Mouse (Mus musculus) olfactory bulb, adult 2 months (tissue): ENCODE measurements around the gene Glt6d1. TPM values are rescaled to one million over a fixed set of nuclear protein-coding genes. Genes with fewer than 3 reads are reported as not detected.

ENCODE experiments used
- H3K27ac ChIP-seq: fragments of 200-500 bp; 2 replicates; pipeline ENCODE4 v1.5.1; 2012; ENCODE audit warnings: low read depth, low read length; ENCODE audit not compliant: insufficient read depth
- H3K4me1 ChIP-seq: fragments of 200-500 bp; 2 replicates; pipeline ENCODE4 v1.6.1; 2012; ENCODE audit warnings: low read length; ENCODE audit not compliant: control insufficient read depth, insufficient read depth
- H3K4me3 ChIP-seq: fragments of 200-500 bp; 2 replicates; pipeline ENCODE4 v1.5.1; 2012; ENCODE audit warnings: mild to moderate bottlenecking, low read depth, low read length, moderate library complexity; ENCODE audit not compliant: insufficient read depth
- CTCF ChIP-seq: fragments of 200-500 bp; IDR thresholded peaks from 2 replicates; pipeline ENCODE4 v1.5.1; 2012; ENCODE audit warnings: low read depth, mild to moderate bottlenecking, low read length, moderate library complexity; ENCODE audit not compliant: insufficient read depth
- POLR2A ChIP-seq: fragments of 200-500 bp; IDR thresholded peaks from 2 replicates; pipeline ENCODE4 v1.6.1; 2012; ENCODE audit warnings: mild to moderate bottlenecking, low read depth, low read length, moderate library complexity; ENCODE audit not compliant: insufficient read depth
- WGBS: fragments of 180-500 bp; shearing (Covaris S2); methylation state at CpG from one replicate; pipeline ENCODE4 v1.1.7; 2018; 5-methylcytosine and 5-hydroxymethylcytosine counted together
- polyA plus RNA-seq: library from polyadenylated mRNA; stranded (reverse); fragments of >200 nt; gene quantifications from 2 replicates; pipeline ENCODE4 v1.2.4, GENCODE M21; 2012; ENCODE audit warnings: low replicate concordance; ENCODE audit not compliant: missing spikeins, insufficient read depth, insufficient read length

The Glt6d1 gene
- polyA plus RNA-seq, 1 experiment = not detected

DNA sequence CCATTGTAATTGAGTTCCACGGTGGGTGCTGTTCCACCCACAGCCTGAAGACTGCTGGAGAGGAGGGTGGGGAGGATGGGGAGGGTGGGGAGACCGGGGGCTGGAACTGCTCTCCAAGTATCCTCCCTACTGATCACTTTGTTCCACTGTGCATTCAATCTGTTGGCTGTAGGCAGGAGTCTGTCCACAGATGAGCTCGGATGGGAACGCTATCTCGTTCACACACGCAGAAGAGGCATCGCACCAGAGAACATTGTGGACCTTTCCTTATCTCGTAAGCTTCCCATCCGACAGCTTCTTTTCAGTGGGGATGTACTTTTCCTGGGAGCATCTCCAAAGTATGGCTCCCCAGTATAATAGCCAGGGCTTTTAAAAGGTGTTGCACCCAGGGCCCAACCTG lies 36.6 kb downstream of the Glt6d1 start:
- 86% methylated on average over 9 of the region's 9 CpGs for WGBS

DNA sequence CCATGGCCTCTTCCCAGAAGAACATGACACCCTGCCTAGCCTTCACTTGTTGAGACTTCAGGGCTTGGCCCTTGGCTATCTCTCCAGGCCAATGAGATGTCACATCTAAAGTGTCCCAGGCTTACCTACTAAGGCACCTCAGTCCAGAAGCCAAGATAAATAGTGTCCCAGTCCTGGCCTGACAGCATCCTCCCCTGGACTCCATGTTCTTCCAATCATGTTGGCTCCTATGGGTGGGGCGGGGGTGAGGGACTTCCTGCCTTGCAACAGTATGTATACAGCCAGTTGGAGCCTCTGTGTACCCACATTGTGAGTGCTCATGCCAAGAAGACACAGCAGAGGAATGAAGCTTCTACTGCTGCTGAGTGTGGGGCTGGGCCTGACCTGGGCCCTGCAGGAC lies 38.9 kb downstream of the Glt6d1 start, which contains the start of gene Lcn11:
Gene Lcn11, plus strand, starts transcription at position 301 of the 400 bp plus-strand sequence.
- peaks cover 5% of the 10 kb centered on the region; the same call in 1 of the 2 replicates for H3K4me1 ChIP-seq
- no peak within 1 kb of the TSS for H3K27ac ChIP-seq
- TF ChIP-seq POLR2A (no peak), CTCF (no peak)
- 93% methylated on average over 1 of the region's 1 CpGs for WGBS
- H3K4me3 ChIP-seq = no peak within 1 kb of the TSS

More for the DNA sequence above, 36.6 kb downstream of the Glt6d1 start:
- Histone ChIP-seq H3K27ac (no peak overlapping the region), H3K4me1 (peaks cover 5% of the 10 kb centered on the region; the same call in 1 of the 2 replicates), H3K4me3 (no peak overlapping the region)
- no peak for TF ChIP-seq CTCF
- TF ChIP-seq POLR2A = no peak

DNA sequence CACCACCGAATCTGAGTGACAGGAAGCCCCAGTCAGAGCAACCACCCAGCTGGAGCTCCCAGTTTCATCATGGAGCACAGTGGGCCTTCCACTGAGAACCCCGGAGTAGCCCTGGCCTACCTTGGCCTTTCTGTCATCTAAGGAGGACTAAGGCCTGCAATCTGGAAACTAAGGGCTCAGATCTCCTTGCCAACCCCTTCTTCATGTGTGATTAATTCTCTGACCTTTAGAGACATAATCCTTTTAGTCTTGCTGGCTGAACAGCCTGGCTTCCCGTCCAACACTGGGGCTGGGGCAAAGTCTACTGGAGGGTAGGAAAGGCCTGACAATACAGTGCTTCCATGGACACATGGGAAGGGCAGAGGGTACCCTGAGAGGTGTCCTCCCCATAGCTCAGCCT lies 39.7 kb downstream of the Glt6d1 start:
- Histone ChIP-seq H3K4me1 (peaks cover 5% of the 10 kb centered on the region; the same call in 1 of the 2 replicates), H3K27ac (no peak overlapping the region), H3K4me3 (no peak overlapping the region)
- TF ChIP-seq CTCF (no peak), POLR2A (no peak)
- WGBS = 50% methylated on average over 3 of the region's 3 CpGs

DNA sequence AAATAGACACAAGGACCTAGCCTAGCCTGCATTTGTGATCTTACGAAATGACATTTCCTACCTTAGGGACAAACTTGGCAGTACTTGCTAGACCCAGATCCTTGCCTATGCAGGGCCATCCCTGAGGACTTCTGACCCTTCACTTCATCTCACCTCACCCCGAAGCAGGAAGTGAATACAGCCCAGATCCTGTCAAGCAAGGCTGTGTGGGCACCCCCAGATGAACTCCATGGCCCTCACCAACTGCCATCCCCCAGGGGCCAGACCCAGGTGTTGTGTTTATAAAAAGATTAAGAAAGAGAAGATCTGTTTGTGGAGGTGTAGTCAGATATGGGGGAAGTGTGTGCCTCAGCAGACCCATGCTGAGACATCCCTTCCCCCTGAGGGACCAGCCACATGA lies 41.0 kb downstream of the Glt6d1 start:
- Histone ChIP-seq H3K27ac (no peak overlapping the region), H3K4me3 (no peak overlapping the region), H3K4me1 (peaks cover 5% of the 10 kb centered on the region; the same call in 1 of the 2 replicates)
- TF ChIP-seq POLR2A = no peak
- TF ChIP-seq CTCF = no peak
- WGBS = 81% methylated on average over 2 of the region's 2 CpGs

DNA sequence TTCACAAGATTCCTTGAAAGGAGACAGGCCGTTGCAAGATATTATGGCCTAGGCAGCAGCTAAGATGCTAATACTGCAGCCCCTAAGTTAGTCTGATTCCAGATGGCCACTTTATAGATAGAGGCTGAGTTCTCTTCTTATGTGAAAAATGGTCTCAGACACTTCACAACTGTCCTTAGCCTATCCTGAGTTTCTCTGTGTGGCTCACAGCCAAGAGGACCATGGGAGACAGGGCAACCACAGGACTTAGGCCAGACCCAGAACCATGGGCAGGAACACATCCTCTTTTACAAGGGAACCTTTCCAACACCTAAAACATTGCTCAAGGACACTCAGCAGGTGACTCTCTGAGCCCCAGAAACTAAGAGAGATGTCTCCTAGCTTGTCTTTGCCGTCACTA lies 42.1 kb downstream of the Glt6d1 start:
- TF ChIP-seq POLR2A (no peak), CTCF (no peak)
- WGBS = 95% methylated on average over 2 of the region's 2 CpGs
- no peak overlapping the region for H3K4me3 ChIP-seq
- peaks cover 3% of the 10 kb centered on the region; the same call in 1 of the 2 replicates for H3K4me1 ChIP-seq
- H3K27ac ChIP-seq = no peak overlapping the region

- Histone ChIP-seq H3K27ac (no peak overlapping the region), H3K4me3 (no peak overlapping the region), H3K4me1 (0 out of 2 replicates have a peak, but pooled peaks cover 2% of the 10 kb centered on the region)
- 88% methylated on average over 4 of the region's 4 CpGs for WGBS
- TF ChIP-seq CTCF (no peak), POLR2A (no peak)
Observed at GRCm38 (mm10) chr2:25767764-25768163, 47.9 kb downstream of the Glt6d1 start.

DNA sequence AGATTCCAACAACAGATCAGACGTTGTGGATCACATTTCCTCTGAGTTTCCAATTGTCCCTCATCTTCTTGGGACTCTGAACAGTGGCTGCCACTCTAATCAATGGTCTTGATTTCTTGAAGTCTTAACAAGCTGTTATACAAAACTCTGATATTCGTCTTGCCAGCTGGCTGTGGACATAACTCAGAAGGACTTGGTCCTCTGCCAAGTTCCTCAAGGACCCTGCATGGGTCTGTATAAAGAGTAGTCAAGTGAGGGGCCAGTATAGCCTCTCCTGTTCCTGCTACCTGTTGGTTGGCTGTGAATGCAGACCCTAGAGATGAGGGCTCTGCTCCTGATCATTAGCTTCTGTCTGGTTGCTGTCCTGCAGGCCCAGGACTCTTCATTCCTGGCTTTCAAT lies 50.4 kb downstream of the Glt6d1 start, which contains the start of gene Lcn3:
Gene Lcn3, plus strand, starts transcription at position 301 of the 400 bp plus-strand sequence.
- H3K4me3 ChIP-seq = no peak within 1 kb of the TSS
- 0 out of 2 replicates have a peak, but pooled peaks cover 2% of the 10 kb centered on the region for H3K4me1 ChIP-seq
- no peak for TF ChIP-seq POLR2A
- no peak for TF ChIP-seq CTCF
- no peak within 1 kb of the TSS for H3K27ac ChIP-seq
- WGBS = 40% methylated on average over 2 of the region's 2 CpGs

- H3K4me3 ChIP-seq = no peak overlapping the region
- 40% methylated on average over 4 of the region's 4 CpGs for WGBS
- no peak overlapping the region for H3K27ac ChIP-seq
- H3K4me1 ChIP-seq = 0 out of 2 replicates have a peak, but pooled peaks cover 3% of the 10 kb centered on the region
- TF ChIP-seq POLR2A = no peak
Observed at GRCm38 (mm10) chr2:25758064-25758625, 57.5 kb downstream of the Glt6d1 start.

DNA sequence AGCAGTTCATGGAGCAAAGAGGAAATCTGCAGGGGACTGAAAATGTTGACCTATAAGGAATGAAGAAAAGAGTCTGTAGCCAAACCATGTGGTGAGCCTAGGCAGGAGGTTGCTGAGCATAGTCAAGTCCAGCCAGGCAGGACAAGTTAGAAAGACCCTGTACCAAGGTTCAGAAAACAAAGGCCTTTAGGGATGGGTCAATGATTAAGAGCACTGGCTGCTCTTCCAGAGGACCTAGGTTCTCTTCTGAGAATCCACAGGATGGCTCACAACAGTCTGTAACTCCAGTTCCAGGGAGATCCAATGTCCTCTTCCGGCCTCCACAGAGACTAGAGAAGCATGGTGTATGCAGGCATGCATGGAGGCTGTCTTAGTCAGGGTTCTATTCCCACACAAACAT lies 61.4 kb downstream of the Glt6d1 start:
- H3K27ac ChIP-seq = no peak overlapping the region
- H3K4me3 ChIP-seq = no peak overlapping the region
- 0 out of 2 replicates have a peak, but pooled peaks cover 3% of the 10 kb centered on the region for H3K4me1 ChIP-seq
- no peak for TF ChIP-seq CTCF
- TF ChIP-seq POLR2A = no peak
- 100% methylated on average over 1 of the region's 1 CpGs for WGBS

Other genes with a start within 250 kb of the Glt6d1 start
- not detected in 2 replicates for gene Mamdc4, start 241.0 kb downstream of the Glt6d1 start, polyA plus RNA-seq
- not detected in 2 replicates for gene Phpt1, start 240.6 kb downstream of the Glt6d1 start, polyA plus RNA-seq
- gene Ajm1, start 234.1 kb downstream of the Glt6d1 start, polyA plus RNA-seq = not detected in 2 replicates
- not detected in 2 replicates for gene Rabl6, start 207.3 kb downstream of the Glt6d1 start, polyA plus RNA-seq
- not detected in 2 replicates for gene Ccdc183, start 198.2 kb downstream of the Glt6d1 start, polyA plus RNA-seq
- gene Tmem141, start 193.8 kb downstream of the Glt6d1 start, polyA plus RNA-seq = not detected in 2 replicates
- not detected in 2 replicates for gene Fcna, start 187.8 kb downstream of the Glt6d1 start, polyA plus RNA-seq
- not detected in 2 replicates for gene Lcn8, start 162.7 kb downstream of the Glt6d1 start, polyA plus RNA-seq
- gene Lcn5, start 157.9 kb downstream of the Glt6d1 start, polyA plus RNA-seq = not detected in 2 replicates
- not detected in 2 replicates for gene Lcn6, start 139.1 kb downstream of the Glt6d1 start, polyA plus RNA-seq
- gene Lcn10, start 133.1 kb downstream of the Glt6d1 start, polyA plus RNA-seq = not detected in 2 replicates
- gene Obp2a, start 115.8 kb downstream of the Glt6d1 start, polyA plus RNA-seq = not detected in 2 replicates
- gene Bmyc, start 109.1 kb downstream of the Glt6d1 start, polyA plus RNA-seq = not detected in 2 replicates
- not detected in 2 replicates for gene Obp2b, start 78.8 kb downstream of the Glt6d1 start, polyA plus RNA-seq
- gene Lcn3, start 50.3 kb downstream of the Glt6d1 start, polyA plus RNA-seq = not detected in 2 replicates
- not detected in 2 replicates for gene Lcn11, start 38.8 kb downstream of the Glt6d1 start, polyA plus RNA-seq
- not detected in 2 replicates for gene Gm13539, start 33.6 kb downstream of the Glt6d1 start, polyA plus RNA-seq
- not detected in 2 replicates for gene Lcn9, start 7.3 kb upstream of the Glt6d1 start, polyA plus RNA-seq
- gene Sohlh1, start 31.4 kb upstream of the Glt6d1 start, polyA plus RNA-seq = not detected in 2 replicates
- 206 and 256 TPM in 2 replicates for gene Kcnt1, start 47.9 kb upstream of the Glt6d1 start, polyA plus RNA-seq
- not detected in 2 replicates for gene Camsap1, start 167.4 kb upstream of the Glt6d1 start, polyA plus RNA-seq
- gene Ubac1, start 205.9 kb upstream of the Glt6d1 start, polyA plus RNA-seq = not detected in 2 replicates